Mouse (Mus musculus) kidney, adult 2 months (tissue): ENCODE data around the gene Traf3ip2. TPM values are rescaled to one million over a fixed set of nuclear protein-coding genes. Genes with fewer than 3 reads are reported as not detected.

Source experiments
- DNase-seq: peaks from one replicate; pipeline ENCODE4 v3.0.0; 2021
- H3K27ac ChIP-seq: fragments of 200-500 bp; 2 replicates; pipeline ENCODE4 v1.5.1; 2012; ENCODE audit warnings: low read depth, low read length, control low read depth, inconsistent platforms; ENCODE audit not compliant: insufficient read depth
- H3K27me3 ChIP-seq: fragments of 200-500 bp; replicated peaks from 2 replicates; pipeline ENCODE4 v1.6.1; 2012; ENCODE audit warnings: mild to moderate bottlenecking, moderate library complexity, low read length, inconsistent platforms; ENCODE audit not compliant: control insufficient read depth, insufficient read depth
- H3K36me3 ChIP-seq: fragments of 200-500 bp; 2 replicates; pipeline ENCODE4 v1.6.1; 2012; ENCODE audit warnings: mild to moderate bottlenecking, moderate library complexity, low read length, inconsistent platforms; ENCODE audit not compliant: control insufficient read depth, insufficient read depth
- H3K4me1 ChIP-seq: fragments of 200-500 bp; 2 replicates; pipeline ENCODE4 v1.6.1; 2011; ENCODE audit warnings: low read length; ENCODE audit not compliant: control insufficient read depth, insufficient read depth
- H3K4me3 ChIP-seq: fragments of 200-500 bp; 2 replicates; pipeline ENCODE4 v1.5.1; 2011; ENCODE audit warnings: mild to moderate bottlenecking, low read depth, low read length, control low read depth; ENCODE audit not compliant: insufficient read depth
- CTCF ChIP-seq: fragments of 200-500 bp; conservative IDR thresholded peaks from 2 replicates; pipeline ENCODE4 v1.5.1; 2011; ENCODE audit warnings: low read depth, mild to moderate bottlenecking, control low read depth, low read length, moderate library complexity, mixed read lengths; ENCODE audit not compliant: insufficient read depth, insufficient read length
- POLR2A ChIP-seq: fragments of 200-500 bp; IDR thresholded peaks from one replicate; pipeline ENCODE4 v1.6.1; 2011; ENCODE audit warnings: low read depth, low read length, control low read depth
- WGBS: fragments of 180-500 bp; shearing (Covaris S2); methylation state at CpG from one replicate; pipeline ENCODE4 v1.1.7; 2018; 5-methylcytosine and 5-hydroxymethylcytosine counted together
- polyA plus RNA-seq: library from polyadenylated mRNA; depleted of rRNA; stranded (reverse); fragments of >200 nt; gene quantifications from 2 replicates; pipeline ENCODE4 v1.2.3, GENCODE M21; 2012

The Traf3ip2 gene
- polyA plus RNA-seq, 1 experiment: 10.4 TPM

GRCm38 (mm10) chr10:39580477-39580876 lies 32.3 kb upstream of the Traf3ip2 start:
- no peaks in the 10 kb centered on the region for H3K36me3 ChIP-seq
- H3K27me3 ChIP-seq: no peaks in the 10 kb centered on the region
- H3K27ac ChIP-seq: no peak overlapping the region
- no peak overlapping the region for H3K4me3 ChIP-seq
- no peak for DNase-seq
- WGBS: 90% methylated on average over 8 of the region's 8 CpGs
- H3K4me1 ChIP-seq: no peaks in the 10 kb centered on the region
- TF ChIP-seq CTCF (no peak), POLR2A (no peak)

GRCm38 (mm10) chr10:39582385-39582784 lies 30.3 kb upstream of the Traf3ip2 start:
- no peaks in the 10 kb centered on the region for H3K36me3 ChIP-seq
- H3K4me1 ChIP-seq: no peaks in the 10 kb centered on the region
- no peak overlapping the region for H3K4me3 ChIP-seq
- no peak overlapping the region for H3K27ac ChIP-seq
- TF ChIP-seq CTCF (no peak), POLR2A (no peak)
- 89% methylated on average over 2 of the region's 2 CpGs for WGBS
- H3K27me3 ChIP-seq: no peaks in the 10 kb centered on the region
- DNase-seq: no peak

DNA sequence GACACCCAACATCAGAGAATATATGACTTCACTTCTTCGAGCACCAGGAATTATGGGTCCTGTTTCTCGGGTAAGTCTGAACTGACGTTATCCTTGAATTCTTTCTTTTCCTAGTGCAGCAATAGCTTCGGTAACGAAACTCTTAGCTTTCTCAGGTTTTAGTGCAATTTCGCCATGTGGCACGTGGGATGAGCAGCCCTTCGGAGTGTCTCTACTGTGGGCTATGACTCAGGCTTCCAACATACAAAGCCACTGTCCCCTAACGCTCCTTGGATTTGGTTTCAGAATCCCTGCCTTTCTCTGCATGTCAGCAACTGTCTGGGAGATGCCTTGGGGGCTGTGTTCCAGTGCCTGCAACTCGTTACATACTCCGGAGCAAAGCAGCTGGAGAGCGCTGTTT lies 29.0 kb upstream of the Traf3ip2 start:
- no peak for TF ChIP-seq CTCF
- no peak for TF ChIP-seq POLR2A
- WGBS: 88% methylated on average over 12 of the region's 12 CpGs

DNA sequence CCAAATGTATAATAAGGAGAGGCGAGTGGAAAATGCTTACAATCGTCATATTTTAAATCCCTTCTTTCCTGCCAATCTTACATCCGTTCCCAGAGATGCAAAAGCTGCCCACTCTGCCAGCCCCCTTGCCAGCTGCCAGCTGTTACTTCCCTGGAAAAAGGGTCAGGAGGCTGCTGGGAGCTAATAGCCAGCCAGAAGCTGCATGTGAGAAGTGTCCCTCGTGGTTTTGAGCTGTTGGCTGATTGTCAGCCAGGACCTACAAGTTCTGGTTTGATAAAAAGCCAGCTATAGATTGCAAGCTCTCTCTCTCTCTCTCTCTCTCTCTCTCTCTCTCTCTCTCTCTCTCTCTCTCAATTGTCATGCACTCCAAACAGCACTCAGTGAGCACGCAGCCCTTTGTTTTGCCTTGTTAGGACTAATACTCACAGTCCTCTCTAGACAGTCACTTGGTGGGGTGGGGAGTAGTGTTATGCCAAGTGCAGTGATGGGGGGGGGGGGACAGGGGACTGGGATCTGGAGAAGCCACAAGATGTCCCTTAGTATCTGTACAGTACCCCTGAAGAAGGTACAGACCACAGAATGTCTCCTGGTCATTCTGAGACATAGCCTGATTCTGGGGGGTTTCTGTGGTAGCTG lies 25.3 kb upstream of the Traf3ip2 start:
- no peak overlapping the region for H3K4me3 ChIP-seq
- H3K27ac ChIP-seq: no peak overlapping the region
- 67% methylated on average over 5 of the region's 5 CpGs for WGBS
- H3K36me3 ChIP-seq: no peaks in the 10 kb centered on the region
- no peaks in the 10 kb centered on the region for H3K4me1 ChIP-seq
- H3K27me3 ChIP-seq: no peaks in the 10 kb centered on the region
- no peak for DNase-seq
- TF ChIP-seq POLR2A (no peak), CTCF (no peak)

More for the DNA sequence above, 29.0 kb upstream of the Traf3ip2 start:
- no peak overlapping the region for H3K27ac ChIP-seq
- DNase-seq: no peak
- no peaks in the 10 kb centered on the region for H3K27me3 ChIP-seq
- H3K4me1 ChIP-seq: no peaks in the 10 kb centered on the region
- no peak overlapping the region for H3K4me3 ChIP-seq
- H3K36me3 ChIP-seq: no peaks in the 10 kb centered on the region

DNA sequence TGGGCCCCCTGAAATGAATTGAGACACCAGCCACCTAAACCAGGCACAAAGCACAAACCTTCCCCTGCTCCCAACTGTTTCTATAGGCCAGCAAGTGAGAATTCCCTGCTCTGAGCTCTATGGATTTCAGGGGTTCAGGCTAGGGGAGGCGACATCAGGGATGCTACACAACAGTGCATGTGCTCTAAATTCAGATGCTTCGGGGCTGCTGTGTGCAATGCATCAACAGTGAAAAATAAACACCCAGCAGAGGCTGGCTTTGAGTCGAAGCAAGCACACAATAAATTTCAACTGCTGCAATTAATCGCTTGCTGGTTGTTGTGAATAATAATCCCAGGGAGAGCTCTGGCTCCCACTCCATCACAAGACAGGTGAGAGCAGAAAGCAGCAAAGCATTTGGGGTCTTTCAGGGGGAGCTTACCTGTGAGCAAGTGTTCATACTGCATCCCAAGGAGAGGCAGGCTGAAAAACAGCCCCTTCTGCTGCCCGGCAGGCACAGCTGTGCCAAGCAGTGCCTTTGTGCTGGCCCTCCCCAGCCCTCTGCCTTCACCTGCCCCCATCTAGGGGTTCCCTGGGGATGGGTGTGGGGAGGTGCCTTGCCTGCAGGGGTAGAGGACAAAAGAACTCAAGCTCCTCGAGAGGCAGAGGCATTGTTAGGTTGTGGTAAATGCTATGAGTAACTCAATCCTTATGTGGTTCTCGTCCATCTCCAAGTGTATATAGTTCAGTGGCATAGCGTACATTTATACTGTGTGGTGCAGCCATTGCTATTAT lies 24.6 kb upstream of the Traf3ip2 start:
- DNase-seq: no peak
- TF ChIP-seq POLR2A (no peak), CTCF (no peak)
- 84% methylated on average over 8 of the region's 8 CpGs for WGBS

DNA sequence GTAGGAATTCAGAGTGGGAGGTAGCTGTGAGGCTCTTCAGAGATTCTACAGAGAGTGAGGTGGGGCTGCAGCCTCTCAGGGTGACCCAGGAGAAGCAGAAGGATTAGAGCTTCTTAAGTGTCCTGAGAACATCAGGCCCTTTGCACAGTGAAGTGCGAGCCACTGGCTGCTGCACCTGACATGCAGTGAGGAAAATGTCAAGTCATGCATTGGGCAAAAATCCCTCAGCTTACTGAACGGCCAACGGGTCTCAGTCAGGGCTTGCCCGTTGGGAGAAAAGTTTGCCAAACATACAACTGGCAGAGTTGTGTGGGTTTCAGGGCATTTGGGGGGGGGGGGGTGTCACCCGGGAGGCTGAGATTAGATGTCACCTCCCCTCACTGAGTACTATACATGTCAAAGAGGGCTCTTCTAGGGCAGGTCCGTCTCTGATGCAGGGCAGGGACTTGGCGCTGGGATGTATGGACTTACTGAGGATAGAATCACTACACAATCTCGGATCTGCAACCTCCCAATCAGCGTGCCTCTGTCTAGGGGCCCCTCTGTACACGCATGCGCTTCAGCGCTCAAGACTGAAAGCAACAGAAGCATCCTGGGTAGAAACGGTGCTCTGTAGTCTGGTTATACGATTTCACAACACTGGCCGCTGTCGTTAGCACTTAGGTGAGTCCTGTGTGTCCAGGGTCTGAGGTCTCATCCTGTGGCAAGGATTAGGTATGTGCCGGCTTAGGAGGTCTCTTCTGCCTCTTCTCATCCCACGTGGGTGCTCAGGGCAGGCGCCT lies 22.8 kb upstream of the Traf3ip2 start:
- no peak for TF ChIP-seq CTCF
- TF ChIP-seq POLR2A: no peak
- no peaks in the 10 kb centered on the region for H3K36me3 ChIP-seq
- H3K27ac ChIP-seq: no peak overlapping the region
- 58% methylated on average over 19 of the region's 19 CpGs for WGBS
- DNase-seq: no peak
- no peaks in the 10 kb centered on the region for H3K27me3 ChIP-seq
- peak overlapping the region; percentile 36; the same call in 1 of the 2 replicates for H3K4me3 ChIP-seq
- no peaks in the 10 kb centered on the region for H3K4me1 ChIP-seq

More for the DNA sequence above, 24.6 kb upstream of the Traf3ip2 start:
- Histone ChIP-seq H3K27ac (no peak overlapping the region), H3K4me1 (no peaks in the 10 kb centered on the region), H3K36me3 (no peaks in the 10 kb centered on the region), H3K4me3 (no peak overlapping the region), H3K27me3 (no peaks in the 10 kb centered on the region)

DNA sequence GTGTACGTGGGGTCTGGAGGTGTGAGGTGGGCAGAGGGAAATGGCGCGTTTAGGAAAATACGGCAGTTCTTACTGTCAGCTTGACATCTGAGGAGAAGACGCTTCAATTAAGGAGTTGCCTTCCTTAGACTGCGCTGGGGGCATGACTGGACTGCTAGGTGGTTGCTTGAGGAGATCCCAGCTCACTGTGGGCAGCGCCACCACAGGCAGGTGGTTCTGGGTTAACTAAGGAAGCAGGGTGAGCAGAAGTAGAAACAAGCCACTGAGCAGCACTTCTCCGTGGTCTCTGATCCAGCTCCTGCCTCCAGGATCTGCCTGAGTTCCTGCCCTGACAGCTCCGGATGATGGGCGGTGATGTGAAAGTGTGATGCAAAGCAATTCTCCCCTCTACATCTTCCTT lies 22.1 kb upstream of the Traf3ip2 start:
- TF ChIP-seq POLR2A (no peak), CTCF (no peak)
- no peak for DNase-seq
- no peaks in the 10 kb centered on the region for H3K27me3 ChIP-seq
- H3K4me3 ChIP-seq: peak overlapping the region; percentile 36; the same call in 1 of the 2 replicates
- WGBS: 66% methylated on average over 10 of the region's 10 CpGs
- no peaks in the 10 kb centered on the region for H3K4me1 ChIP-seq
- H3K36me3 ChIP-seq: no peaks in the 10 kb centered on the region
- no peak overlapping the region for H3K27ac ChIP-seq
